Mouse (Mus musculus) erythroblast, embryonic 14.5 days (primary cell): ENCODE results near the gene Ubald1.

Experiments
- GATA1 ChIP-seq: IDR thresholded peaks from 2 replicates; pipeline ENCODE4 v1.6.1; 2012; ENCODE audit warnings: low read length, inconsistent platforms, mixed read lengths
- TAL1 ChIP-seq: IDR thresholded peaks from 3 replicates; pipeline ENCODE4 v1.6.1; 2012; ENCODE audit warnings: low read length, inconsistent platforms, mixed read lengths

DNA sequence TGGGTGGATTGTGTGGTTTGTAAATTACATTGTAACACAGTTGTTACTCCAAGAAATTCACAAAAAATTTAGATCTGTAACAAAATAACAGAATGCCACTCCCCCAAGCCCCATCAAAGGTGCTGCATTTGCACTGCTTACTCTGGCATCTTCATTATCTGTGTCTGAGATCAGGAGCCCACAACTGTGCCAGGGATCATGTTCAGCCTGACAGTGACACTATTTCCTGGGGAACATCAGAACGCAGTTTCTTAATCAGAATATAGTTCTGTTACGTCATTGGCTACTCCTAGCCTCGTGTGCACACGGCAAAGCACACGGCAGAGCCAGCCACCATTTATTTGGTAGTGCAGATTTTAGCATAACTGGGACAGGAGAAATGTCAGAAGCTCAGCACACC, 52.5 kb downstream of the Ubald1 start:
- TF ChIP-seq TAL1 (no peak), GATA1 (no peak)
